Mouse (Mus musculus): ENCODE data around the gene Dnajb14. TPM values are rescaled to one million over a fixed set of nuclear protein-coding genes. Genes with fewer than 3 reads are reported as not detected.
A peak's percentile ranks its signal among the peaks of the same experiment; 100 is the strongest.

The Dnajb14 gene
- polyA plus RNA-seq, 1 experiment from 2014 or later, result 13.9 TPM

- no peaks in the 10 kb centered on the region for H3K9me3 ChIP-seq (ENCODE audit: control insufficient read depth, low read length)
- no peak overlapping the region for H3K27ac ChIP-seq (ENCODE audit: low read depth, low read length)
- H3K9ac ChIP-seq (ENCODE audit: low read depth, low read length), result no peak overlapping the region
- no peak overlapping the region for H3K4me2 ChIP-seq (ENCODE audit: low read length)
- H3K27me3 ChIP-seq (replicated peaks; ENCODE audit: control insufficient read depth, insufficient read depth, low read length), result no peaks in the 10 kb centered on the region
- no peak for ATAC-seq
- 75% methylated on average over 8 of the region's 8 CpGs for WGBS
- H3K4me1 ChIP-seq (ENCODE audit: control insufficient read depth, insufficient read depth, low read depth, low read length), result peaks cover 5% of the 10 kb centered on the region
- no peak overlapping the region for H3K4me3 ChIP-seq (ENCODE audit: low read length)
- no peaks in the 10 kb centered on the region for H3K36me3 ChIP-seq (ENCODE audit: control insufficient read depth, insufficient read depth, low read length)
Measured at GRCm38 (mm10) chr3:137860394-137861170, 6.9 kb upstream of the Dnajb14 start.

- H3K4me1 ChIP-seq (ENCODE audit: control insufficient read depth, insufficient read depth, low read depth, low read length), result peaks cover 7% of the 10 kb centered on the region
- WGBS, result 85% methylated on average over 4 of the region's 4 CpGs
Measured at GRCm38 (mm10) chr3:137861436-137861835, 6.0 kb upstream of the Dnajb14 start.

GRCm38 (mm10) chr3:137862600-137862999, 4.9 kb upstream of the Dnajb14 start:
- 95% methylated on average over 3 of the region's 3 CpGs for WGBS

More at GRCm38 (mm10) chr3:137861436-137861835, 6.0 kb upstream of the Dnajb14 start:
- Histone ChIP-seq H3K27ac (ENCODE audit: low read depth, low read length) (no peak overlapping the region), H3K9me3 (ENCODE audit: control insufficient read depth, low read length) (no peaks in the 10 kb centered on the region), H3K27me3 (replicated peaks; ENCODE audit: control insufficient read depth, insufficient read depth, low read length) (no peaks in the 10 kb centered on the region), H3K4me2 (ENCODE audit: low read length) (no peak overlapping the region), H3K9ac (ENCODE audit: low read depth, low read length) (no peak overlapping the region), H3K36me3 (ENCODE audit: control insufficient read depth, insufficient read depth, low read length) (no peaks in the 10 kb centered on the region), H3K4me3 (ENCODE audit: low read length) (no peak overlapping the region)
- no peak for ATAC-seq

GRCm38 (mm10) chr3:137863330-137864123, 3.9 kb upstream of the Dnajb14 start:
- 33% methylated on average over 22 of the region's 22 CpGs for WGBS
- H3K4me3 ChIP-seq (ENCODE audit: low read length), result peak overlapping the region; percentile 85
- peak overlapping the region; percentile 62 for H3K4me2 ChIP-seq (ENCODE audit: low read length)
- peaks cover 13% of the 10 kb centered on the region for H3K4me1 ChIP-seq (ENCODE audit: control insufficient read depth, insufficient read depth, low read depth, low read length)
- H3K27me3 ChIP-seq (replicated peaks; ENCODE audit: control insufficient read depth, insufficient read depth, low read length), result no peaks in the 10 kb centered on the region
- peak overlapping the region; percentile 88 for H3K27ac ChIP-seq (ENCODE audit: low read depth, low read length)
- no peak for ATAC-seq
- peak overlapping the region; percentile 82 for H3K9ac ChIP-seq (ENCODE audit: low read depth, low read length)
- no peaks in the 10 kb centered on the region for H3K36me3 ChIP-seq (ENCODE audit: control insufficient read depth, insufficient read depth, low read length)
- H3K9me3 ChIP-seq (ENCODE audit: control insufficient read depth, low read length), result no peaks in the 10 kb centered on the region

More at GRCm38 (mm10) chr3:137862600-137862999, 4.9 kb upstream of the Dnajb14 start:
- H3K4me3 ChIP-seq (ENCODE audit: low read length), result no peak overlapping the region
- ATAC-seq, result no peak
- H3K27me3 ChIP-seq (replicated peaks; ENCODE audit: control insufficient read depth, insufficient read depth, low read length), result no peaks in the 10 kb centered on the region
- H3K9ac ChIP-seq (ENCODE audit: low read depth, low read length), result no peak overlapping the region
- H3K36me3 ChIP-seq (ENCODE audit: control insufficient read depth, insufficient read depth, low read length), result no peaks in the 10 kb centered on the region
- no peaks in the 10 kb centered on the region for H3K9me3 ChIP-seq (ENCODE audit: control insufficient read depth, low read length)
- no peak overlapping the region for H3K27ac ChIP-seq (ENCODE audit: low read depth, low read length)
- no peak overlapping the region for H3K4me2 ChIP-seq (ENCODE audit: low read length)
- peaks cover 11% of the 10 kb centered on the region for H3K4me1 ChIP-seq (ENCODE audit: control insufficient read depth, insufficient read depth, low read depth, low read length)

GRCm38 (mm10) chr3:137864124-137864987, 3.1 kb upstream of the Dnajb14 start, which contains the start of gene H2afz:
TSS of gene H2afz (plus strand) at chr3:137864487.
- H3K9ac ChIP-seq (ENCODE audit: low read depth, low read length), result peak within 1 kb of the TSS; percentile 92
- no peaks in the 10 kb centered on the region for H3K27me3 ChIP-seq (replicated peaks; ENCODE audit: control insufficient read depth, insufficient read depth, low read length)
- peak within 1 kb of the TSS; percentile 62 for H3K4me2 ChIP-seq (ENCODE audit: low read length)
- peak; percentile 96 for ATAC-seq
- no peaks in the 10 kb centered on the region for H3K36me3 ChIP-seq (ENCODE audit: control insufficient read depth, insufficient read depth, low read length)
- peaks cover 19% of the 10 kb centered on the region for H3K4me1 ChIP-seq (ENCODE audit: control insufficient read depth, insufficient read depth, low read depth, low read length)
- peak within 1 kb of the TSS; percentile 95 for H3K27ac ChIP-seq (ENCODE audit: low read depth, low read length)
- H3K9me3 ChIP-seq (ENCODE audit: control insufficient read depth, low read length), result no peaks in the 10 kb centered on the region
- peak within 1 kb of the TSS; percentile 85 for H3K4me3 ChIP-seq (ENCODE audit: low read length)
- WGBS, result under 1% methylated on average over 63 of the region's 115 CpGs

GRCm38 (mm10) chr3:137864988-137865982, 2.2 kb upstream of the Dnajb14 start:
- H3K4me2 ChIP-seq (ENCODE audit: low read length), result peak overlapping the region; percentile 53
- ATAC-seq, result peak; percentile 60
- WGBS, result under 1% methylated on average over 57 of the region's 74 CpGs
- H3K36me3 ChIP-seq (ENCODE audit: control insufficient read depth, insufficient read depth, low read length), result no peaks in the 10 kb centered on the region
- no peaks in the 10 kb centered on the region for H3K27me3 ChIP-seq (replicated peaks; ENCODE audit: control insufficient read depth, insufficient read depth, low read length)
- peak overlapping the region; percentile 92 for H3K9ac ChIP-seq (ENCODE audit: low read depth, low read length)
- peak overlapping the region; percentile 85 for H3K4me3 ChIP-seq (ENCODE audit: low read length)
- no peaks in the 10 kb centered on the region for H3K9me3 ChIP-seq (ENCODE audit: control insufficient read depth, low read length)
- H3K4me1 ChIP-seq (ENCODE audit: control insufficient read depth, insufficient read depth, low read depth, low read length), result peaks cover 21% of the 10 kb centered on the region
- peak overlapping the region; percentile 95 for H3K27ac ChIP-seq (ENCODE audit: low read depth, low read length)

GRCm38 (mm10) chr3:137867133-137867436, 390 bp upstream of the Dnajb14 start:
- Histone ChIP-seq H3K4me3 (ENCODE audit: low read length) (peak overlapping the region; percentile 94), H3K4me1 (ENCODE audit: control insufficient read depth, insufficient read depth, low read depth, low read length) (peaks cover 21% of the 10 kb centered on the region), H3K27ac (ENCODE audit: low read depth, low read length) (peak overlapping the region; percentile 99), H3K9me3 (ENCODE audit: control insufficient read depth, low read length) (no peaks in the 10 kb centered on the region), H3K27me3 (replicated peaks; ENCODE audit: control insufficient read depth, insufficient read depth, low read length) (no peaks in the 10 kb centered on the region), H3K4me2 (ENCODE audit: low read length) (peak overlapping the region; percentile 83), H3K9ac (ENCODE audit: low read depth, low read length) (peak overlapping the region; percentile 100), H3K36me3 (ENCODE audit: control insufficient read depth, insufficient read depth, low read length) (no peaks in the 10 kb centered on the region)
- ATAC-seq, result no peak
- 0% methylated on average over 2 of the region's 2 CpGs for WGBS
